Mouse (Mus musculus) stomach, postnatal 0 days (tissue): ENCODE measurements at regions not wholly inside any gene's neighbourhood (a gene's known extent, or its start where the extent isn't known, plus 50 kb on each side); places are given as distances from the start of the nearest gene placed in this dataset.
"Not testable (repeated sequence)": the region's sequence is repeated elsewhere in the genome, so short reads cannot be mapped to it uniquely, and the experiment has no call there.

Experiments
- CTCF ChIP-seq: IDR thresholded peaks from 2 replicates; pipeline ENCODE4 v1.5.1; 2016; ENCODE audit warnings: antibody characterized with exemption, low read depth, mild to moderate bottlenecking, moderate library complexity
- EP300 ChIP-seq: optimal IDR thresholded peaks from 2 replicates; pipeline ENCODE3; 2016; ENCODE audit warnings: antibody characterized with exemption

DNA sequence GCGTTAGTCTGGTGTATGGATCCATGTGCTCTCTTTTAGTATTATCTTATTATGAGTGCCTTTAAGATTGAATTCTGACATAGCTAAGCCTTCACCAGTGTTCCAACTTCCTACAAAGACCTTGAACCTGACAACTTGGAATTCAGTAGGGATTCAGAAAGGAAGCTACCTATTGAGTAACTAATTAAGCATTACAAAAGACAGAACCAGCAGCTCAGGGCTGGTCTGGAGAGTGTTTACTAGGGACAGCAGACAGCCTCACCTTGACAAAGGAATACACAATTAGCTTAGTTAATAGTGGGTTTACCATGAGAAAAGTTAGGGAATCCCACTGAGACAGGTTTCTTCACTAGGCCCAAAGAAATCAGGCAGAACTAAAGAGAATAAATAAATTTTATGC, 202.6 kb upstream of the Cntn5 start:
- not testable (repeated sequence) for TF ChIP-seq CTCF, EP300
